Mouse (Mus musculus) lung, adult 2 months (tissue): Measurements from ENCODE around the gene Aktip. TPM values are rescaled to one million over a fixed set of nuclear protein-coding genes. Genes with fewer than 3 reads are reported as not detected.
A peak's percentile ranks its signal among the peaks of the same experiment; 100 is the strongest.

Experiments used
- DNase-seq: peaks from one replicate; pipeline ENCODE4 v3.0.0; 2022
- H3K4me1 ChIP-seq: fragments of 200-500 bp; 2 replicates; pipeline ENCODE4 v1.6.1; 2011; ENCODE audit warnings: low read length; ENCODE audit not compliant: control insufficient read depth, insufficient read depth
- H3K4me3 ChIP-seq: fragments of 200-500 bp; replicated peaks from 2 replicates; pipeline ENCODE3; 2011; ENCODE audit warnings: low read depth, mild to moderate bottlenecking, control low read depth, low read length; ENCODE audit errors: extremely low read depth
- CTCF ChIP-seq: fragments of 200-500 bp; IDR thresholded peaks from 2 replicates; pipeline ENCODE4 v1.5.1; 2011; ENCODE audit warnings: mild to moderate bottlenecking, low read length, control low read depth; ENCODE audit not compliant: insufficient read depth
- POLR2A ChIP-seq: fragments of 200-500 bp; IDR thresholded peaks from 2 replicates; pipeline ENCODE4 v1.6.1; 2011; ENCODE audit warnings: low read depth, mild to moderate bottlenecking, control low read depth, low read length, borderline replicate concordance; ENCODE audit errors: extremely low read depth
- WGBS: fragments of 180-500 bp; shearing (Covaris S2); methylation state at CpG from one replicate; pipeline ENCODE4 v1.1.7; 2018; 5-methylcytosine and 5-hydroxymethylcytosine counted together
- polyA plus RNA-seq: library from polyadenylated mRNA; depleted of rRNA; stranded (reverse); fragments of >200 nt; gene quantifications from 2 replicates; pipeline ENCODE4 v1.2.3, GENCODE M21; 2012; rRNA removed

Aktip gene
- polyA plus RNA-seq, 1 experiment, result 41.9 TPM

- TF ChIP-seq CTCF, result no peak
- TF ChIP-seq POLR2A, result peak; percentile 32; the same call in 1 of the 2 replicates
- peak; percentile 98 for DNase-seq
- Histone ChIP-seq H3K4me3 (peak within 1 kb of the TSS; percentile 94), H3K4me1 (peaks cover 7% of the 10 kb centered on the region)
- under 1% methylated on average over 25 of the region's 25 CpGs for WGBS
Measured at GRCm38 (mm10) chr8:91069834-91070233, 129.9 kb downstream of the Aktip start, which contains the start of gene Rbl2. TSS of gene Rbl2 (plus strand) at chr8:91070057.

GRCm38 (mm10) chr8:91069407-91069806 is 130.4 kb downstream of the Aktip start:
- WGBS, result 9% methylated on average over 10 of the region's 10 CpGs
- Histone ChIP-seq H3K4me3 (no peak overlapping the region), H3K4me1 (peaks cover 7% of the 10 kb centered on the region)
- TF ChIP-seq POLR2A, result no peak
- no peak for TF ChIP-seq CTCF
- DNase-seq, result no peak

GRCm38 (mm10) chr8:91065179-91065578 is 134.6 kb downstream of the Aktip start:
- TF ChIP-seq POLR2A, result no peak
- TF ChIP-seq CTCF, result no peak
- H3K4me1 ChIP-seq, result no peaks in the 10 kb centered on the region
- no peak overlapping the region for H3K4me3 ChIP-seq
- WGBS, result 36% methylated on average over 4 of the region's 4 CpGs
- DNase-seq, result no peak

Other genes starting within 250 kb of the Aktip start
- 18.6 and 24.2 TPM in 2 replicates for gene Rbl2, start 129.9 kb downstream of the Aktip start, polyA plus RNA-seq
- gene Rpgrip1l, start 113.3 kb upstream of the Aktip start, polyA plus RNA-seq, result 1.6 and 3.6 TPM in 2 replicates
- gene Fto, start 113.5 kb upstream of the Aktip start, polyA plus RNA-seq, result 25.6 and 39.7 TPM in 2 replicates